Mouse (Mus musculus) liver, adult 2 months (tissue): ENCODE results near the gene Hoxb4.

Experiments
- CTCF ChIP-seq: fragments of 200-500 bp; IDR thresholded peaks from 2 replicates; pipeline ENCODE4 v1.5.1; 2011; ENCODE audit warnings: low read depth, low read length, control low read depth
- POLR2A ChIP-seq: fragments of 200-500 bp; IDR thresholded peaks from 2 replicates; pipeline ENCODE4 v1.6.1; 2011; ENCODE audit warnings: low read length, control low read depth; ENCODE audit not compliant: insufficient read depth; ENCODE audit errors: extremely low read depth

DNA sequence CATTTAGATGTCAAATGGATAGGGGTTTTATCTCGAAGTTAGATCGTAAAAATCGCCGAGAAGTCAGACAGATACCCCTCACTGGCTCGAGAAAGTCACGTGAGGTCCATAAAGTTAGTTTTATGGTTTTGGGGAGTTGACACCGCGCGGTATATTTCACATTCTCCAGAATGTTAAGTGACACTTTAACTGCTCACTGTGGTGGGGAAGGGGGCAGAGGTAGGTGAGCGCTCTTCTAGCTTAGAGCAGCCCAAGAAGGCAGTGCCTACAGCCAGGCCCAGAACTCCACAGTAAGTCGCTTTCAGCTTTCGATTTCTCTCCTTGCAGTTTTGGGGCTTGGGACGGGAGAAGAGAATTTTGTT lies 11.2 kb upstream of the Hoxb4 start:
- TF ChIP-seq POLR2A (no peak), CTCF (no peak)
